Mouse (Mus musculus) urinary bladder, adult 2 months (tissue): Measurements from ENCODE around the gene Akt1. TPM values are rescaled to one million over a fixed set of nuclear protein-coding genes. Genes with fewer than 3 reads are reported as not detected.

Experiments used
- DNase-seq: peaks from one replicate; pipeline ENCODE4 v3.0.0; 2022; ENCODE audit warnings: low spot score
- polyA plus RNA-seq: library from polyadenylated mRNA; depleted of rRNA; stranded (reverse); fragments of >200 nt; gene quantifications from 2 replicates; pipeline ENCODE4 v1.2.3, GENCODE M21; 2012

Gene Akt1
- polyA plus RNA-seq, 1 experiment = 149 TPM

DNA sequence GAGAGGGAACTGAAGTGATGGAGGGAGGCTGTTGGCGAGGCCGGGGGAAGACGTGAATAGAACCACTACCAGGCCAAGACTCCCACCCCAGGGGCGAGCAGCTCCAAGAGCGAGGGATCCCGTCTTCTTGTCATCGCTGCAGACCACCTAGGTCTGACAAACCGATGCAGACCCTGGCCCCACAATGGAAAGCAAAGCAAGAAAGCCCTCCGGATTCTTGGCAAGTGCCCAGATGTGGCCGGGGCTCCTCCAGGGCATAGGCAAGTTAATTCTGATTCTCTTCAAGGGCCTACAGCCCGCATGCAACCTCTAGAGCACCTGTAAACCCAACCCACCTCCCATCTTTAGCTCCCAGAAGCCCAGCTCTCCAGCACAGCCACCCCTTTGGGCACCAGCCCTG lies 11.4 kb downstream of the Akt1 start:
- DNase-seq = no peak

DNA sequence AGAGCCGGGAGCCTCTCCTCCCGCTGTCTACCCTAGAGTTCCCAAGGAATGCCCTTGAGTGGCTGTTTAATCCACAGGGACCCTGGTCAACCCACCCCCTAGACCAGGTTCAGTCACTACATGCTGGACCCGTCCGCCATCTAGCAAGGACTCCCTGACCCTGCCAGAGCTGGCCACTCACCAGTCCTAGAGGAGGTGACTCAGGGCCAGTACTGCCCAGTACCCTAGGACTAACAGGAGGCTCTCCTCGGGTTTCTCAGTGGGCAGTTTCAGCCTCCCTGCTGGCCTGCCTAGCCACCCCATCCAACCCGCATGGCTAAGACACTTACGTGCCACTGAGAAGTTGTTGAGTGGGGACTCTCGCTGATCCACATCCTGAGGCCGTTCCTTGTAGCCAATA lies 12.8 kb downstream of the Akt1 start:
- DNase-seq = no peak

DNA sequence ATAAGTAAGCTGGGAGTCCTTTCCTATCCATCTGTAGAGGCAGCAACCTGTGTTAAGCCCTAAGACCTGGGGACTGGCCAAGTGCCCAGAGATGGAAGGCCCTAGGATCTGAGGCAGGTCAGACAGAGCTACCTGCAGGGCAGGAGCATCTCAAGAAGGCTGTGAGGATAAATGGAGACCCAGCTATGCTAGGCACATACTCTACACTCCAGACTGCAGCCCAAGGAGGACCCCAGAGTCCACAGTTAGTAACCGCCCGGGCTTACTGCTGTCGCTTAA lies 13.4 kb downstream of the Akt1 start:
- no peak for DNase-seq

GRCm38 (mm10) chr12:112660576-112661326 lies 13.9 kb downstream of the Akt1 start:
- no peak for DNase-seq

- DNase-seq = peak; percentile 59
Observed at GRCm38 (mm10) chr12:112659109-112659508, 15.6 kb downstream of the Akt1 start.

GRCm38 (mm10) chr12:112658619-112659018 lies 16.1 kb downstream of the Akt1 start:
- no peak for DNase-seq

- no peak for DNase-seq
Observed at GRCm38 (mm10) chr12:112654076-112654475, 20.6 kb downstream of the Akt1 start.

DNA sequence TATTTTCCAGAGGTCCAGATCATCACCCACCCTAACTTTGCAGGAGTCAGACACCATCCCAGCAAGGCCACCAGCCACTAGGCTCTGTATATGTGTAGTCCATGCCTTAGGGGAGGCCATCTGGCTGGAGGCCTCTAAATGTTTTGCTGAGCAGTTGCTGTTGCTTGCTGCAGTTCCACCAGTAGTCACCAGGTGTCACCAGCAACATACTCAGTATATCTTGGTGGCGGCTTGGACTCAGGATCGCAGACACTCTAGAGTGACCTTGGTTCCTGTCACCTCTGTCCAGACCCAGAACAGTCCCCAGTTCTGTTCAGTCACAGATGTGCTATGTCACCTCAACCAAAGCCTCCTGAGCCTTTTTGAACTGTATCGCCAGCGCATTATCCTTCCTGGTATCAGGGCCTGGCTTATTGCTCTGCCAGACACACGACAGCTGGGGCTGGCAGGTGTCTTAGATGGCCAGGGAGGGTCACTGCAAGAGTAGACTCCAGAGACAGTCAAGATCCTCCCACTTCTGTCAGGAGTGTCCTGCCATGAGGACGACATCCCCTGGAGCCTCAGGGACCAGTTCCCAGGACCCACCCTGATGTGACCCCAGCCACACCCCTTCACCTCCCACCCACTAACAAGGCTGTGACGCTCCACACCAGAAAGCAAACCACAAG lies 21.4 kb downstream of the Akt1 start:
- DNase-seq = peak; percentile 62

DNA sequence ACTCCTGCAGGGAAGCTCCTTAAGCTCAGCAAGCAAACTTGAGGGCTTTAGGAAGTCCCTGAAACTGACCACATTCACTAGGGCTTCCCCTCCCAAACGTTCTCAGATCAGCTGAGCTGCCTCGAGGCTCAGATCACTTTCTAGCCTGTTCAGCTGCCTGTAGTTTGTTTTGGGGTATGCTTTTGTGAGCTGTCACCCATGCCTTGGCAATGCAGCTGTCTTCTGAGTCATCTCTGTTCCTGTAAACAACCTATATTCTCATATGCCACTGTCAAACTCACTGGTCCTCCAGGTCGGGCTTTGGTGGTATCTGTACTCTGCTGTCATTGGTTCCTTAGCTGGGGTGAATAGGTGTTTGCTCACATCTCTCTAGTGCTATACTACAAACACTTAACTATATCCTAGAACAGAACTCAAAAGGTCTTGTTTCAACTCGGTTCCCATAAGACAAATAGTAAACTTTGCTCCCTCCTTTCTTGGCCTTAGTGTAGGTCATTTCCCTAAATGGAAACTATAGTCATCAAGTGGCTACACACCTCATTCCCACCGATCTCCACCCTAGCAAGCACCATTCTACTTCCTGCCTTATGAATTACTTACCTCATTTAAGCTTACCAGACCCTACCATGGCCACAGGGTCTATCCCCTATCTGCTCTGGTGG lies 22.8 kb downstream of the Akt1 start:
- DNase-seq = no peak

DNA sequence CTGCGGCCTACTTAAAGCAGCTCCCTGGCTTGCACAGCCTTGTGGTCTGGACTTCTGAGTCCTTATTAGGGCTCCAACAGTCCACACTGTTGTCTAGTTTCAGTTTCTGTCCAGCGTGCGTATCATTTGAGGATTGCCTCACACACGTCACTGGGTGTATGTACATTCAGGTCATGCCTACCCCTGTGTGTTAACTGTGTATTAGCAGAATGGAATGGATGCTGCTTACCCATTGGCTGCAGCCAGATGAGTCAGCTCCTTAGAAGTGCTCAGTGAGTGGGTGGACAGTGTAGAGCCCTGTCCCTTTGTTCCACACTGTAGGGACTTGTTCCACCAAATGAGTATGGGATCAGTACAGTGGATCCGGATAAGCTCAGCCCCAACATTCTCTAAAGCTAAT lies 26.6 kb downstream of the Akt1 start:
- DNase-seq = no peak

- no peak for DNase-seq
Observed at GRCm38 (mm10) chr12:112646139-112646538, 28.5 kb downstream of the Akt1 start.

DNA sequence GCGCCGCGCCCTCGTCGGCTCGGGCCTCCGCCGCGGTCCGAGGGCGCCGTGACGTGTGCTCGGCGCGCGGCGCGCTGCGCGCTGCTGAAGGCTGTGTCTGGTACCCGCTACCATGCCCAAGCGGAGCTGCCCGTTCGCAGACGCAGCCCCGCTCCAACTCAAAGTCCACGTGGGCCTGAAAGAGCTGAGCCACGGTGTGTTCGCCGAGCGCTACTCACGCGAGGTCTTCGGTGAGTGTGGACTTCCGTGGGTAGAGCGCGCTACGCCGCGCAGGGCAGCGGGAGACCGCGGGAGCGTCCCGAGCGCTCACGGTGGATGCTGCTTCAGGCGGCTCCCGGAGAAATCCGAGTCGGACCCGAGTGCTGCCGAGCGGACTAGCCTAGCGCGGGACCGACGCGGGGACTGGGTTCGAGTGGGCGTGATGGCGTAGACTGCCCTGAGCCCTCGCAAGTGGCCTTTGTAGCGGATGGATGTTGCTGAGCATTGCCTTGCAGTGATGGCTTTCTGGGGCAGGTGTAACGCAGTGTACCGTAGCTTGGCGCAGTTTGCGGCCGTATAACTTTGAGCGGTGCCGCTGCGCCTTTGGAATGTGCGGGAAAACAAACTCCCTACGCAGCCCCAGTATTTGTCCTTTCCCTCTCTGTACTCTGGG lies 29.7 kb downstream of the Akt1 start:
- DNase-seq = no peak

DNA sequence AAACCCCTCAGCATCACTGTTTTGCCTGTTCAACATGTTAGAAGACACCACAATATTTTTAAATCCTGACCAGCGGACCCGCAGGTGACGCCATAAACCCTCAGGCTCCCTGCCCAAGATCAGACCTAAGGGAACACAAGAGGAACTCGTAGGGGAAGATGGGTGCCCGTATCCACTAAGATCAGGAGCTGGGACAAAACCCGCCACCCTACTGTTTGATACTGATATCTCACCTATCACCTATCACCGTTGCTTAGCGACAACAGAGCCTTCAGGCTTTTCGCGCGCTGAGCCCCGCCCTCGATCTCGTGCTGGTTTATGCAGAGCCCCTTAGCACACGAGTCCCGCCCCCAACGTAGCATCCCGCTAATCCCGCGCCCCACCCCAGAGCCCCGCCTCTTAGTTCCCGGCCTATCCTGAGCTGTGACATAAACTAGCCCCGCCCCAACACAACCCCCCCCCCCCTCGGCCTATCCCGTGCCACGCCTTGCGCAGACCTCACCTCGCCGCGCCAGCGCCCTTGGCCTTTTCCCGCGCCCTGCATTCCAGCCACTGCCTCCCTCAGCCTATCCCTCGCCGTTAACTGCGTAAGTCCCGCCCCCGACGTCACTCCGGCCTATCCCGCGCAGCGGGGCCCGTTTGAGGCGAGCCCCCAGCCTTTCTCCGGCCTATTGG lies 30.4 kb downstream of the Akt1 start, which contains the start of gene Siva1:
TSS of gene Siva1 (plus strand) at position 500 of the 675 bp plus-strand sequence.
- DNase-seq = peak; percentile 96

DNA sequence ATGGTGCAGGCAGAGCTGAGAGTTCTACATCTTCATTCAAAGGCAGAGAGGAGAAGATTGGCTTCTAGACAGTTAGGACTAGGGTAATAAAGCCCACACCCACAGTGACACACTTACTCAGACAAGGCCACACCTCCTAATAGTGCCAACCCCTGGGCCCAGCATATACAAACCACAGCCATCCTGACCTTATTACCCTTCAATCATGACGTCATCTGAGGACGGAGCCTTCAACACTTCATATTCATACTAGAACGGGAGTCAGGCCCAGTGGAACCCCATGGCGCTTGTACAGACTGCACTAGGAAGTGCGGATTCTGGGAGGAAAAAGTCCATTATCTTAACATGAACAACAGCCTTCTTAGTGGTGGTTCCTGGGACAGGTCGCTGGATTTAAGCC lies 31.6 kb downstream of the Akt1 start:
- no peak for DNase-seq

- no peak for DNase-seq
Observed at GRCm38 (mm10) chr12:112639526-112639925, 35.2 kb downstream of the Akt1 start.

GRCm38 (mm10) chr12:112633686-112634085 lies 41.0 kb downstream of the Akt1 start:
- no peak for DNase-seq

- DNase-seq = no peak
Observed at GRCm38 (mm10) chr12:112632907-112633306, 41.8 kb downstream of the Akt1 start.

DNA sequence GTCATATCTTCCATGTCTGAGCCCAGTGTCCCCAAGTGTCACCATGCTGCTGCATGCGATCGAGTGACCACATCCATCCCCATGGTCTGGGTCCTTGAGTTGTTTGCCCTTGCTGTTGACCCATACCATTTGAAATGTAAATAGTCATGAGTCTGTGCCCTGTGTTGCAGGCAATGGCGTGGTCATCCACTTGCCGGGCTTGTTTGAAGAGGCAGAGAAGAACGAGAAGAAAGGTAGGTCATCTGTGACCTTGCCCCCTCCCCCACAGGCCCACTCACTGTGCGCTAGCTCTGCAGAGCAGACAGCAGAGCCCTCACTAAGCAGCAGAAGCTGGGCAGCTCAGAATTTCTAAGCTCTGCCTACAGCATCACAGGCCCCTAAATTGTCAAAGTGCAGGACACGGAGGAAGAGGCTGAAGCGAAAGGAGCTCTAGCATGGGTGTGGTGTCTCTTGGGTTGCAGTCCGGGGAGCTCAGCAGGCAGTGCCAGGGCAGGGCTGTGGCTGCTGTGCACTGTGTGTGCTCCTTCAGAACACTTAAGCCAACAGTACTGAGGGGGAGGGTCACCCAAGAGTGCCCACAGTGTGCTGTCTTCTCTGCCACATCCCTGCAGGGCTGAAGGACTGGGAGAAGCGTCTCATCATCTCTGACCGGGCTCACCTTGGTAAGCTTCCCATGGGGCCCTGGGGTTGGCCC lies 42.5 kb downstream of the Akt1 start:
- DNase-seq = no peak

- no peak for DNase-seq
Observed at GRCm38 (mm10) chr12:112631472-112631871, 43.2 kb downstream of the Akt1 start.

DNA sequence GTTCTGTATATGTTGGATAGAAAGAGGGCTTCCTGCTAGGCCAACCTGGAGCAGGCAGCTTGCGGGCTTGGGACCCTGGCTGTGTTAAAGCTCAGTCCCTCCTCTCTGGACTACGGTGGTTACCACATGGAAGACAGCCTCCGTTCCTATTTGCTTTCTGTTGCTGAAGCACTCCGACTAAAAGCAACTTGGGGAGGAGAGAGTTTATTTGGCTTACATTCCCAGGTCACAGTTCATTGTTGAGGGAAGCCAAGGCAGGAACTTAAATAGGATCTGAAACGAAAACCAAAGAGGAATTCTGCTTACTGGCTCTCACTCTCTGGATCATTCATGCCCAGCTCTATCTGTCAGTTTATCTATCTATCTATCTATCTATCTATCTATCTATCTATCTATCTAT lies 43.9 kb downstream of the Akt1 start:
- no peak for DNase-seq

DNA sequence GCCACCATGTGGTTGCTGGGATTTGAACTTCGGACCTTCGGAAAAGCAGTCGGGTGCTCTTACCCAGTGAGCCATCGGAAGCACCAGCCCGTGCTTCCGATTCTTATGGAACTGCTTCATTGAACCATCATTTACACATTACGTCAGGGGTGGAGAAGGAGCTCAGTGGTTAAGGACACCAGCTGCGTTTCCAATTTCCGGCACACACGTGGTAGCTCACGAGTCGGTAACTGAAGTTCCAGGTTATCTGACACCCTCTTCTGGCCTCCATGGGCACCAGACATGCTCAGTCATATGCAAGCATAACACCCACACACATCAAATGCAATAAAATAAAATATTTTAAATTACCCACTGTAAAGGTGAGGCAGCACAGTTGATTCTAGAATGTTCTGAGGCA lies 44.7 kb downstream of the Akt1 start:
- DNase-seq = no peak
